Mouse (Mus musculus) megakaryocyte progenitor cell, adult 5-6 weeks (primary cell): ENCODE results near the gene Lhfp. TPM values are rescaled to one million over a fixed set of nuclear protein-coding genes. Genes with fewer than 3 reads are reported as not detected.
"Not testable (repeated sequence)": the region's sequence is repeated elsewhere in the genome, so short reads cannot be mapped to it uniquely, and the experiment has no call there.

Experiments used
- ATAC-seq: replicated peaks from 2 replicates; pipeline ENCODE4 v1.8.0; 2016; ENCODE audit warnings: mild to moderate bottlenecking, moderate TSS enrichment, inconsistent platforms; ENCODE audit not compliant: poor library complexity
- total RNA-seq, 2 experiments: library from RNA; stranded (forward) in 1 of 2; stranded (reverse) in 1 of 2; fragments of 157-497, 149-512 nt in 1 of 2; fragments of 200-1000 nt in 1 of 2; gene quantifications; 2 replicates each; pipeline versions ENCODE4 v1.2.3 to v1.2.4; 2015 to 2017

Lhfp gene
- total RNA-seq, 2 experiments from 2014 or later: 0.47 TPM; not detected in 1

DNA sequence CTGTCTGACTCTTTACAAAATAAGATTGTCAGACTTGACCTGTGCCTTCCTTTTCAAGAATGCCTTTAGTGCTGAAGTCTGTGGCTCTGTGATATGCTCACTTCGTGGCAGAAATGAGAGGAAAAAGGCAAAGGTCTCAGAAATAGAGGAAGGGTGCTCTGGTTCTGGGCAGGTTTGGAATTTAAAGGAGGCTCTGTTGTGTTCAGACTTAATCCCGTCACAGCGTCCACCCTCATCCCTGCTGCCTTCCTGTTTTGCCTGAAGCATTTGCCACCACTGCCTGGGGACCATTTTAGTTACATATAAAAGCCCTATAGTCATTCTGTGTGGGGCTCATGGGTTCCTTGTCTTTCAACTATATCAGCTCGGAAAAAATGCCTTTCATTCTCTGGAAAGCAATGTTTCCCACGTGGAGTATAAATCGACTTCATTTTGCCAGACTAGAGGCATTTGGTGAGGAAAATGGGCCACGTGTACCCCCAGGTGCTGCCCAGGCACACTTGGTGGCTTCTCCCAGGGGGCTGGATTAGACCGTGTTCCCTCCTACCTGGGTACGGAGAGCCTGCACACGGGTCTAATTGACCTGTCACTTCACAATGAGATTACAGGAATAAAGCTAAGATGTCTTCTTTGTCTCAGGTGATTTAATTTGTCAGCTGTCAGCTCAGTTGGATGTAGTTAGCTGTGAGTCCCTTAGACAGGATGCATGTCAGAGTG lies 207.0 kb downstream of the Lhfp start:
- ATAC-seq: no peak

DNA sequence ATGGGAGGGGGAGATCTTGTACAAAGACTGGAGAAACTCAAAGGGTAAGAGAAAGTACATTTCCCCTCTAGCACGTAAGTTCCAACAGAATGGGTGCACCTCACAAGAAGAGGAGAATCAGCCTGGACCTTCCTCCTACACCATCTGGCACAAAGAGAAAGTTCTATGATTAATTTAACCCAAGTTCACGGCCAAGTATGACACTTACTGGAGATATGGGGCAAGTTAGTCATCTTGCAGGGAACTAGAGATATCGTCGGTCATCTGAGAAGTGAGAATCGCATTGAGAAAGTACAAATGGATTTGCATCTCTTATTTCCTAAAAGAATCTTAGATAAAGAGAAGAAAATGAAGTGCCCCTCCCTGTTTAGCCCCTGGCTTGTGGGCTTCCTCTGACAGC lies 211.2 kb downstream of the Lhfp start:
- no peak for ATAC-seq

DNA sequence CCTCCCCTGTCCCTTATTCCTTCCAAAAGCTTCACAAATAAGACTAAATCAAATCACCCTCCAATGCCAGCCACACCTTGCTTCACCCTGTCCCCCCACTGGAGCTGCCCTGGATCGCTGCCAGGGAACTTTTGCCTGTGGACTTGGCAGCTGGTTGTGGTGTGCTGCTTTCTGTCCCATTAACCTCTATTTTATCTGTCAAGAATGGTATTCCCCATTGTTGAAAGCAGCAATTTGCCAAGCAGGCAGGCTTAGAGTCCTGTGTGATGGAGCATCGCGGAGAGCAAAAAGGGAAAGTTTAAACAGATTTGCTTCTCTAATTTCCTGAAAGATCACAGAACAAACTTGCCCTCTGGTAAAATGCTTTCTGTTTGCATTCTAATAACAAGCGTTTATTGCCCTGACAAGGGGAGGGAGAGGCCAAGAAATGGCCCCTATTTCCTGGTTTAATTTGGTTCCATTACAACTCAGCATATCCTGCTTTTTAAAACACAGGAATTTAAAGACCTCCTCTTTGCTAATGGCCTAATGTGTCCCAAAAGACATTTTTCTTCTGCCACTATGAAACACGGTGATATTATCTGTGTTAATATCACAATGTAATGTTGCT lies 212.0 kb downstream of the Lhfp start:
- no peak for ATAC-seq

DNA sequence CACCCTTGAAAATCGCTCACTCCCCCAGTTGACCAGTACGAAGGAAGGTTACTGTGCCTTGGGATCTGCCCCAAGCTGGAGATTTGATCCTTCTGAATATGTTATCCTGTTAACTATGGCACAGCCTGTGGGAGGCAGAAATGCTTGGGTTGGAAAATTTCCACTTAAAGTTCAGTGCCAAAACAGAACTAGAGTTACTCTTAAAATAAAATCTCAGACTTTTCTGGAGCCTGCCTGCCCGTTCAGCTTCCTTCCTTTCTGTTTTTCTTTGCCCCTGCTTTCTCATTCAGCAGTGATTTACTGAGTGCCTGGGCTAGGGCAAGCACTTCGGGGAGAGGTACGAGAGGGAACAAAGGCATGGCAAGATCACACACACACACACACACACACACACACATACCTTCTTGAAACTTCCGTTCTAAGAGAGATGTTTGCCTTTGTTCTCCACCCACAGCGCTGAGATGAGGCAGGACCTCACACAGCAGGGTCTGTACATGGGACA lies 217.4 kb downstream of the Lhfp start:
- ATAC-seq: no peak

DNA sequence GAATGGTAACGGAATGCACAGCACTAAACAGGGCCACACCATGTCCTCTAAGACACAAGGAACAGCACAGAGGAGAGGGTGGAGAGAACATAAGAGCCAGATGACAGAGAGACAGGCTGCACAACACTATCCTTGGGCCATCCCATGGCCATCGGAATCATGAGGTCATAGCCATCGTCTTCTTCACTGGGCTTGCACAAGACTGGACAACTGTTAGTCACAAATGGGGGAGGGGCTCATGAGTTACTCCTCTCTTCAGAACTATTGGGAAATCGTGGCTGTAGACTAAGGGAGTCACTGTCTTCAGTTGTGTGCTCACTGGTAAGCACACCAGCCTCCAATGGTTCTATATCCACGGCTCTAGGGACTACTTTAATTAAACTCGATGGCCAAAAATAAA lies 224.8 kb downstream of the Lhfp start:
- no peak for ATAC-seq

DNA sequence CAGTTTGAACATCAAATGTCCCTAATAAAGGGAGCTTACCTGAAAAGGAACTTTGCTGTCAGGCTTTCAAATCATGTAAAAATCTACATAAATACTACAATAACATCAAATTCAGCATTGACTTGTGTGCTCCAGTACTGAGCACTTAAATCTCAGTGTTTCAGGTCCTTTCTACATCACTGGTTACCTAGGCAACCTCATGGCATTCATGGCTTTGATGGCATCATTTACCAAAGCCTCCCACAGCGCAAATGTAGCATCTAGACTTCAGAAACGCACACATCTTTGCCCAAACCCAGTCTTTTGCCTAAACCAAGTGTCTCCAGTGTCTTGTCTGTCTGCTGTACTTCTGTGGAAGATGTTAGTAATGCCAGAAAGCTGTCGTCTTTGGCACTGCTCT lies 225.7 kb downstream of the Lhfp start:
- no peak for ATAC-seq

DNA sequence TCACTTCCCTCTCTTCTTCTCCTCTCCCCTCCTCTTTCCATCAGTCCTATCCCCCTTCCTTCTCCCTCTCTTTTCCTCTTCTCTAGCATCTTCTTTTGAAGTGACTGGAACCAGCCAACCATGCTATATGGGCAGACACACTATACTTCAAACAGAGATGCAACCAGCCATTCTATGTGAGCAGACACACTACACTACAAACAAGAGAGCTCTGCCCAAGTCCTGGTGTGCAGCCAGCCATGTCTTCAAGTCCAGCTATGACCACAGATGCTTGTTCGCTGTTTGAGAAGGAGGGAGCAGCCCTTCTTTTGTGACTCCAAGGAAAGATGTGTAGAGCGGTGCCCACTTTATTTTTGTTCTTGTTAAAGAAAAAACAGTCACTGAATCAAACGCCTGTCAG lies 231.9 kb downstream of the Lhfp start:
- no peak for ATAC-seq

DNA sequence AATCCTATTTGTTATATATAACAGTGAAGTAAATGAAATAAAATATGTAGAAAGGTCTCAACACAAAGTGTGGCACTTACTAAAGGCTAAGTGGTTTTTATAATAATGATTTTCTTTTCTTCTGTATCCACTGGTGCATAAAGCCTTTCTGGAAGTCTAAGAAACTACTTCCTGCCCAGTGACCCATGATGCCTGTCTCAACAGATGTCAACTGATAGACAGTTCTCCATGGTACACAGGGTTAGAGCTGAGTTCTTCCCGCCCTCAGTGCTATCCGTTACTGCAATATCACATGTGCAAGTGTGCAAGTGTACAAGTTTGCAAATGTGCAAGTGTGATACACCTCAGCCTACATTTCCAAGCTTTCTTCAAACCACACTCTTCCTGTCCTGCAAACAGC lies 236.7 kb downstream of the Lhfp start:
- ATAC-seq: no peak

DNA sequence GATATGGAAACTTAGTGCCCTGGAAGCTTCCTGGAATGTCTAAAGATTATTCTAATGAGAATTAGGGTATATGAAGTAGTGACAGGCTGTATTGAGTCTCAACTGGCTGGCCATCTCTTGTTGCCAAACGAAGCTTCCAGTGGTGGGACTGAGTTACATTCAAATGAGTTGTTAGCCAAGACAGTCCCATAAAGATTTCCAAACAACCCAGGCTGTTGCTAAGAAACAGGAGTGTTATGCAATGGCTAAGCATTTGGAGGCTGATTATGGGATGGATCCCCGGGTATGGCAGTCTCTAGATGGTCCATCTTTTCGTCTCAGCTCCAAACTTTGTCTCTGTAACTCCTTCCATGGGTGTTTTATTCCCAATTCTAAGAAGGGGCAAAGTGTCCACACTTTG lies 240.7 kb downstream of the Lhfp start:
- not testable (repeated sequence) for ATAC-seq

DNA sequence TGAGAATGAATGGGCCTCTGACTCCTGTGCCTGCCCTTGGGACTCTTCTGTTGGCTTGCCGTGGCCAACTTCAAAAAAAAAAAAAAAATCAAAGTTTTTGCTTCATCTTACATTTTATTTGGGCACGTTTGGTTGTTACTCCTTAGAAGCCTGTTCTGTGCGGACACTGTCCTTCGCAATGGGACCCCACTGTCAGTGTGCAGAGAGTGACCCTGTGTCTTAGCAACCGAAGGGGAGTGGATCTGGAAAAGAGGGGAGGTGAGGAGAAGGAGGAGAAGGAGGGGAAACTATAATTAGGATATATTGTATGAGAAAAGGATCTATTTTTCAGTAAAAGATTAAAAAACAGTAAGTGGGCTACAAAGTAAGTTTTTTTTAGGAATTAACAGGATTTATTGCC lies 242.7 kb downstream of the Lhfp start:
- ATAC-seq: no peak

DNA sequence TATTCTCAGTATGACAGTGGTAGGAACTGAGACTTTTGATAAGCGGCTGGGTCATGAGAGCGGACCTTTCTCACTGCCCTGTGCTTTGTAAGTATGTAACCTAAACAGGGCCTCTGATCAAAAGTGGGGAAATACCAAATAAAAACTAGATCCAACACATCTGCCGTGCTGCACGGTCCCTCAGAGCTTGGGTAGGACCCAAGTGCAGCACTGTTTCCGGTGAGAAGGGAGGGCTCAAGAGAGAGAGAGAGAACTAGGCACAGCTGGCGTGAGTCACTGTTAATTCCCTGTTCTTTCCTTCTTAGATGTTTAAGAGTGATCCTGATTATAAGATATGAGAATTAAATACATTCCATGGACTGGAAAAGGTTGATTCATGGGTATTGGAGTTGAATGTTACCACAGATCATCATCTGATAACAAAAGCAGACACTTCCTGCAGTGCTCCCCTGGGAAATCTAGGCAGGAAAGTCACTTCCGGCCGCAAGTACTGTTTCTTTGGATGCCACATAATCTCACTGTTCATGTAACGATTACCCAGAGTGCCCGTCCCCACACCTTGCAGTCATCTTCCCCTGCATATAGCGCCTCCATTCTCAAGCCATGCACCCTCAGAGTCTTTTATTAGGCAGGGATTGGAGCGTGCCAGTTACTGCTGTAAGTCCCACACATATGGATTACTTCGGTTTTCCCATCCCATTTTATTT lies 243.3 kb downstream of the Lhfp start:
- no peak for ATAC-seq

DNA sequence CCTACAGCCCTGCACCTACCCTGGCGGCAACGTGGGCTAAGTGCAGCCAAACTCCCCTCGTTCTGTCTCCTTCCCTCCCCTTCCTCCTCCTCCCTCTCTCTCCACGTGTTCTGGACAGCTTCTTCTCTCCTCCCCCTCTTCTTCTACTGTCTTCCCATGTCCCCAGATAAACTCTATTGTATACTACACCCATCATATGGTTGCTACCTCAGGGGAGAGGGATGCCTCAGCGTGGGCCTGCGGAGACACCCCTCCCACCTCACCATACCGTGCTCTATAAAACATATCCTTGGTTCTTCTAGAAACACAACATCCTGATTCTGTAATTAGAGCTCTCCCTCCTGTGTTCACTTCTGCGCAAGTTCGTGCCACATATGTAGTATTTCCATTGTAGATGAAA lies 247.3 kb downstream of the Lhfp start:
- ATAC-seq: no peak

DNA sequence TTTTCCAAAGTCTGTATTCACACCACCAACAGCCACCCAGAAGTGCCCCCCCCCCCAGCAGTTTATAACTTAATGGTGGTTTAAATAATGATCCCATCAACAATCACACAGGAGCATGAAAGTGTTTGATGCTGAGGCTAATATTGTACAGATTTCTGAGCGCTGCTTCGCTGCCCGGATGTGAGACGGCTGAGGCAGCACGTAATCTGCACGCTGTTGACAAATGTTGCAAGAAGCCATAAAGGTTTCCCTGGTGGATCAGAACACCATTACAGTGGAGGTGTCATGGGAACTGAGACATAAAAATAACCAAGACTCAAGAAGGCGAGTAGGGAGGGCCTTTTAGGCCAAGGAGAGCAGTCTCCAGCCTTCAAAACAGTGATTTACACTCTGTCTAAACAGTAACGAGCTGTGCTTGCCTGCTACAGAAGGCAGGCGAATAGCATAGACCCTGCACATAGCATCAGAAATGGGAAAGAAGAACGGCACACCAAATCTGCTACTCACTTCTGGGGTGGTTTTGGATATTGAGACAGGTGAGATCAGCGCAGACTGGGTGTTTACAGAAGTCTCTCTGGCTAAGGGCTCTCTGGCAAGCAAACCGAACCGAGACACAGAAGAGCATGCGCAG lies 248.4 kb downstream of the Lhfp start:
- no peak for ATAC-seq

DNA sequence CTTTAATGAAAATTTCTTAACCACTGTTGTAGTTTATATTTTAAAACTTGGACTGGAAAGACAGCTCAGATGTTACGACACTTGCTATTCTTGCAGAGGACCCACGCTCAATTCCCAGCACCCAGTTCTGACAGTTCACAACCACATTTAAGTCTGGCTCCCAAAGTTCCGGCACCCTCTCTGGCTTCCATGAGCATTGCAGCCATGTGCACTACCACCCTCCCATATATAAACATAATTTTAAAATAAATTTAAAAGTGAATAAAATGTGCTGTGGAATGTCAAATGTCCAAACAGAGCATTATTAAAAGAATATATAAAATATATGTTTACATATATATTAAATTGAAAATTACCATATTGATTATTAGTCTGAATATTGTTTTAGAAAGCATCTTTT lies 249.9 kb downstream of the Lhfp start:
- no peak for ATAC-seq

DNA sequence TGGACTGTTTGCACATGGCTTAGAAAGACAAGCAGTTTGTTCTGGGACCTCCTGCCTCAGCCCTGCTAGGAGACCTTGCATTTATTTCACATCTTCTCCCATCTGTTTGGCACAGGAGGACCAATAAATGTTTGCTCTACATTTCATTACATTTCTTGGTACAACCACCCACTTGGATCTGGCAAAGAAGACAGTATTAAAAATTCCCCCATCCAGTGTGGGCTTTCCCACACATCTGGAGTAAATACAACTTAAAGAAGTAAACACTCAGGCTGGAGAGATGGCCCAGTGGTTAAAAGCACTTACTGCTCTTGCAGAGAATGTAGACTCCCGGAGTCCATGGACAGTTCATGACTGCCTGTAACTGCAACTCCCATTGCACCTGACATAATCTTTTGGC lies 250.6 kb downstream of the Lhfp start:
- no peak for ATAC-seq

DNA sequence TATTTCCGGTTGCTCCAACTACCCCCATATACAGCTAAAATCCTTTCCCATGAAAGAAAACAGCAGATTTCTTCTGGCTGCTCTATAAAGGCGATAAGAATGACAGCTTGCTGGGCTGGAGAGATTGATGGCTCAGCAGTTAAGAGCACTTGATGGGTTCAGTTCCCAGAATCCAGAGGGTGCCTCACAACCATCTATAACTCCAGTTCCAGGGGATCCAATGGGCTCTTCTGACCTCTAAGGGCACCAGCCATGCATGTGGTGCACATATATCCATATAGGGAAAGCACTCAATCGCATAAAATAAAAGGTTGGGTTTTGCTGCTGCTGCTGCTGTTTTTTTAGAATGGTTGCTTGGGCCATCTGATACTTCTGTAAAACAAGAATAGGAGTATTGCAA lies 251.1 kb downstream of the Lhfp start:
- ATAC-seq: no peak

DNA sequence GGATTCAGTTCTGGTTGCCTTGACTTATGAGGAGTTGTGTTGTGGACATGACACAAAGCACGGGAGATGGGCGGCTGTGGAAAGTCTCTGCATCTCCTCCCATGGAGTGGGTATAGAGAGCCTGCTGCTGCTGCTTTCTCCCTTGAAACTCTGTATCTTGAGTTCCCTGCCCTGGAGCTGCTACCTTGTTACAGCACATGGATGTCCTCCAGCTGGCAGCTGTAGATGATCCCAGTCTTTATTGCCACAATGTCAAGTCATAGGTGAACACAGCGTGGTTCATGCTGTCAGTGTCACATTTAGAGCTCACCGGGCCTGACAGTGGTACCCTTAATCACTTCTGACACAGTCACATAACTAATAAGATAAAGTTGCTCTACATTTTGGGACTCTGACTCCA lies 251.7 kb downstream of the Lhfp start:
- no peak for ATAC-seq

DNA sequence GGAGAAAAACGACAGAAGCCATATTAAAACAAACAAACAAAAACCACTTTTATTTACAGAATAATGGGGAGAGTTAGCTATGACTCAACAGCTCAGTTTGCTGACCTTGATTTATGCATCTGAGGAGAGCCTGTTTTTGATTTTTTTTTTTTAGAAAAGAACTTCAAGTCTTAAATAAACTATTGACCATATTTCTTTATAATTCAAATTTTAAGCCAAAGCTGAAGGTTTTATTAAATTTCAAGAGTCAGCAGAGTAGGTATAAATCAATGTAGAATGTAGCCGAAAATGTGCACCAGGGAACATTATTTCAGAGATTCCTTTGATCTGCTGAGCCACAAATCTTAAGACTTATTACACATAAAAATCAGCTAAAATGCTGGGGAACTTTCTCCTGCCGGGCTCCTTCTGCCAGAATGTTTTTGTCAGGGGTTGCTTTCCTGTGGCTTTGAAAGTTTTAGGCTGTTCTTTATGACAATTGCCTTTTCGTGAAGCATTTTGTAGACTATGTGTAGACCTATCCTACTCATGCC lies 252.6 kb downstream of the Lhfp start:
- no peak for ATAC-seq

DNA sequence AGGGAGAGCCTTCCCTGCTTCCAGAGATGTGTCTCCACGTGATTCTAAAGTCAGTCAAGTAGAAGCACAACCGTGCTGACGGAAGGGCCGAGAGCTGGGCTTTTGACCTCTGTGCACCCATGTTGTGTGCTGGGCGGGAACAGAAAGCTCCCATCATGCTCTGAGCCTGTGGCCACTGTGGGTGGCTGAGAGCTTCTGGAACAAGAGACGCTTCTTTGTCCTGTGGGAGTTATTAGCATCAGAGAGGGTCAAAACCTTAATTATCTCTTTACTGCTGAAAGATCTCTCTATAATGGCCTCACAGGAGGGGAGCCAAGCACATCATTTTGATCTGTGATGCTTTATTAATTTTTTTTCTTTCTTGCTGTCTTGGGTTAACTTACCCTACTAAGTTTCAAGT lies 253.5 kb downstream of the Lhfp start:
- ATAC-seq: no peak

DNA sequence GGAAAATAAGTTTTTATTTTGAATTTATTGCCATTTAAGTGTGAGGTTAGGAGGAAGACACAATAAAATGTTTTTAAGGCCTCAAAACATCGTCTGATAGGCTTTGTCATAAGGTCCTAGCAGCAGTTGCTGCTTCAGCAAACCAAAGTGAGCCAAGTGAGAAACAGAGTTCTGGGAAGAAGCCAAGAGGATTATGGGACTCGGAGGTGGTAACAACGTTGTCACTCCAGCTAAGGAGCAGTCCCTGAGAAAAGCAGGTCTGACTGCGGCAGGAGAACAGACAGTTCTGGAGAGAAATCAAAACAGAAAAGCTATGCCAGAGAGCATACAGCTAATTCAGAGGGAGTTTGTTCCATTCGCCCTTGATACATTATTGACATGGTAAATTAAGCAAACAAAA lies 260.5 kb downstream of the Lhfp start:
- no peak for ATAC-seq

DNA sequence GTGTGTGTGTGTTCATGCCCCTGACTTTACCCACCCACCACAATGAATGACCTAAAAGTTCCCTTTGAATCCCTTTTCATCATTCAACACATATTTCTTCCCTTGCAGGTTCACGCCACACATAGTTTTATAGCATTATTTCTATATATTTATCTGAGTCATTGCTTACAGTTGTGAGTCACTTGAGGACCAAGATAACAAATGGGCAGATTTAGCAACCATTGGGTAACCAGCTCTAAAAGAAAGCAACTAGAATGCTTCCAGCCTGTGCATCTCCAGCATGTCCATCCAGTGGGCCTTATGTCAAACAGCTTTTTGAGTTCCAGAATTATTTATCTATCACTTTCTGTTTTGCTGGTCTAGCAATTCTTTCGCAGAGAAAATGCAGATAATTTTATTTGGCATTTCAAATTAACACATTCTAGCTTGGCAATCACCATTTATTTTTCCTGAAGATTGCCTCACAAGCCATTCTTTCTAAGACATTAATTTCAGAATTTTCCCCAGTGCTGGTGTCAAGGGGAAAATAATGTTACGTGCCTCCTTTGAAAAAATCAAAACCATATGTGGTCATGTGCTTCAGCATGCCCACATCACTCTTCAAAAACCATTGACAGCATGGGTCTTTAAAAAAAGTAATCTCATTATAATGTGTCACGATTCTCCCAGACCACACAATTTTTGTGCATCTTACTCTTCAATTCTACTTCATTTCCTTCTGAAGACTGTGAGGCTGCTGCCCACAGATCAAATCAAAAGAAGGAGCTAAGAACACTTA lies 263.0 kb downstream of the Lhfp start:
- ATAC-seq: no peak
